Mouse (Mus musculus) heart, postnatal 25 days (tissue): Measurements from ENCODE around the gene Gsk3b. TPM values are rescaled to one million over a fixed set of nuclear protein-coding genes. Genes with fewer than 3 reads are reported as not detected.
"Not testable (repeated sequence)": the region's sequence is repeated elsewhere in the genome, so short reads cannot be mapped to it uniquely, and the experiment has no call there.

ENCODE experiments used
- DNase-seq: peaks from one replicate; pipeline ENCODE4 v3.0.0; 2022; ENCODE audit warnings: low spot score
- intact Hi-C: fragments of 180-260 bp; cut with DNase I; formaldehyde crosslinking; loops from one replicate; pipeline ENCODE4 v1.15.1; 2025
- total RNA-seq, 2 experiments: library from RNA; stranded (reverse); gene quantifications; 2 replicates each; pipeline ENCODE4 v1.2.3; 2021

Gene Gsk3b
- total RNA-seq, 2 experiments from 2014 or later, result 52.7 to 55.2 TPM

DNA sequence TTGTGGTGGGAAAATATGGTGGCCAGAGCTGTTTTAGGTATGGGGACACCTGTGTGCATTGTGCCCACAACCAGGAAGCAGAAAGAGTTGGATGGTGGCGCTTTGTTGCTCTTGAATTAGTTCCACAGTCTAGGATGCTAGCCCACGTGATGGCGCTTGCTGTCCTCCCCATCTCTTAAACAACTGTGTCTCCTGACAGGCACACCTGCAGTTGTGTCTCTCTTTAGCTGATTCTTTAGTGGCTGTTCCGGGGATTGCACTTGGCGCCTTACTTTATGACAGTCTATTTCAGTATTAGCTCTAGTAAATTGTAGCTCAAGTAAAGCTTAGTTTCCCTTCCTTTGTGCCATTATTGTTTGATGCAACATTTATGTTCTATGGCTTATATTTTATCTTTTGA lies 80.2 kb downstream of the Gsk3b start:
- DNase-seq, result no peak

DNA sequence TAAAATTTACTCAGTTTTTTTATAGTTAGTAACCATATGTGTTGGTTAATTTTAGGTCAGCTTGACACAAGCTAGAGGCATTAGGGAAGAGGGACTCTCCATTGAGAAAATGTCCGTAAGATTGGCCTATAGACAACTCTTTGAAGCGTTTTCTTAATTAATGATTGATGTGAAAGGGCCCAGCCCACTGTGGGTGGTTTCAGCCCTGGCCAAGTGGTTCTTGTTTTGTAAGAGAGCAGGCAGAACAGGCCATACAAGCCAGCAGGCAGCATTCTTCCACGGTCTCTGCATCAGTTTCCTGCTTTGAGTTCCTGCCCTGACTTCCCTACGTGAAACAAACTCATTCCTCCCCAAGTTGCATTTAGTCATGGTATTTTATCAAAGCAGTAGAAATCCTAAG lies 90.3 kb downstream of the Gsk3b start:
- intact Hi-C loops, result no loop called here
- no peak for DNase-seq

More for the DNA sequence above, 80.2 kb downstream of the Gsk3b start:
- intact Hi-C loops, result no loop called here

DNA sequence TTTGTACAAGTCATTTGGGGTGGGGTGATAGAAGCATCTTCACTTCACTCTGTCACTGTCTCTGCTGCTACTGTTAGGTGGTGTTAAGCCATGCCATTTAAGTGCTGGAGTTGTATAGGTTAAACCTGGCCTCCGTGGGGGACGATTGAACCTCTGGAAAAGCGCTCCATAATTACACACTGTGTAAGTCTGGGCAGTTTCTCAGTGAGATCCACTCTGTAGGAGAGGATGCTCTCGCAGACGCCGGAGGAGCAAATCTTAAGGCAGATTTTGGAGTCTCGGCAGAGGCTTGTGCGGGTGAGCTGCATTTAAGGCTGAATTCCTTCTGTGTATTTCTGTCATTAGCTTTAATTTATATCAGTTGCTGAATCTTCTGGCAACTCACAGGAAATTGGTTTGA lies 92.6 kb downstream of the Gsk3b start:
- intact Hi-C loops, result no loop called here
- no peak for DNase-seq

DNA sequence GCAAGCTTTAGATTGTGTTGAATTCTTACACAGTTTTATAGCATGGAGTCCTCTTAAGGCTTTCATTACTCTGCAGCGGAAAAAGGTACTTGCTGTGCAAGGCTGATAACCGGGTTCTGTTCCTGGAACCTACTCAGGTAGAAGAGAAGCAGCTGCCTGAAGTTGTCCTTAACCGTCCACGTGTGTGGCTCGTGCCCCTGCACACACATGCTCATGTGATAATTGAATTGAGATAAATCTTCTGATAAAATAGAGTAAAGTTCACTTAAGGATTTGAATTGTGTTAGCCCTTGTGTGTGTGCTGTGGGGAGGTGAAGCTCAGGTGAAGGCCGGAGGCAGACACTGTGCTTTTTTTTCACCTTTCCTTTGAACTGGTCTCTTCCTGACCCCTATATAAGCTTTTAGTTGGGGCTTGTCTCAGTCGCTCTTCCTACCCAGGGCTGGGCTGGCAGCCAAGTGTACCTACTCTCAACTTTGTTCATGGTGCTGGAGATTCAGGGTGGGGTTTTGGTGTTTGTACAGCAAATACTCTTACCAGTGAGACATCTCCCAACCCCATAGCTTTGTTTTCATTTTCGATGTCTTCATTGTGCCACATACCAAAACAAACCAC lies 96.0 kb downstream of the Gsk3b start:
- intact Hi-C loops, result no loop called here
- no peak for DNase-seq

DNA sequence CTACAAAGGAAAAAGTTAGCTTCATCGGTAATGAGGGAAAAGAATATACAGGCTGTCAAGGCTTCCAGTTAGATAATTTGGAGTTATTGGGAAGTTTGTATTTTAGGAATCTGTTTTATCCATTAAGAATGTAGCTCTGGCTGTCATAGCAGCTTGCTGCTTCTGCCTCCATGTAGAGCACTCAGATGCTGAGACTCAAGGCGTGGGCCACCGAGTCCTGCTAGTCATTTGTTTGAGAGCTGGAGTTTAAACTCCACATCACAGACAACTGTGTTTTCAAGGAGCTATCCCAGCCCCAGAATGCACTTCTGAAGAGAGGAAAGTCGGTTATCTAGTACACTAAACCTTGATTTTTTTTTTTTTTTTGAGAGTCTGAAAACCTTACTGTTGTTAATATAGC lies 101.2 kb downstream of the Gsk3b start:
- intact Hi-C loops, result loop anchor here (10.0 kb wide), 1 partner anchor 375 kb away; no protein-coding TSS in a partner anchor
- DNase-seq, result no peak

DNA sequence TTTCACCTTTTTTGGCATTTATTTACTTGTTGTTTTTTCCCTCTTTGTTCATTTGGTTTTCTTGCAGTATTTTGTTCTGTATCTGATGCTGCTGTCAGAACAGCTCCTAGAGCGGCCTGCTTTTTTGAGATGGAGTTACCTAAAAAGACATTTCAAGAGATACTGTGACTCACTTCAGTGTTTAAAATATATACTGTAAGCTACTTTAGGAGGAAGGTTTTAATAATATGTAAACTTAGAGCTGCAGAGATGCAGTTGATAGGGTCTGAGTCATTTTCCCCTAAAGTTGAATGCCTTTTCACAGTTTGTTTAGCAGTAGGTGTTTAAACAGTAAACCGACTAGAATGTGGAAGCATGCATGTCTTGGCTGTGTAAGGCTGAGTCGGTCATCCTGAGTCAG lies 101.7 kb downstream of the Gsk3b start:
- DNase-seq, result no peak
- intact Hi-C loops, result loop anchor here (10.0 kb wide), 1 partner anchor 376 kb away; no protein-coding TSS in a partner anchor

DNA sequence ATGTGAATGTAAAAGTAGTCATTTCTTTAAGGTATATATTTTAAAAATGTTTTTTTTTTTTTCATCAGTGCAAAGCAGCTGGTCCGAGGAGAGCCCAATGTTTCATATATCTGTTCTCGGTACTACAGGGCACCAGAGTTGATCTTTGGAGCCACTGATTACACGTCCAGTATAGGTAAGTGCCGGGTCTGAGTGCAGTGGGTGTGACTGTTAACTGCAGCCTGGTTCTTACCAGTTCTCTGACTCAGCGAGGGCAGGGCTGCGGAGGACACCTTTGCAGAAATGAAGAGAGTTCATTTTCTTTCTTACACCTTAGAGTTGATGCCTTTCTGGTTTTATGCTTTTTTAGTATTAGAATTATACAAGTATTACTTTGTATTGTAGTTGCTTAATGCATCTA lies 102.7 kb downstream of the Gsk3b start:
- DNase-seq, result no peak
- intact Hi-C loops, result loop anchor here (10.0 kb wide), 1 partner anchor 377 kb away; no protein-coding TSS in a partner anchor

DNA sequence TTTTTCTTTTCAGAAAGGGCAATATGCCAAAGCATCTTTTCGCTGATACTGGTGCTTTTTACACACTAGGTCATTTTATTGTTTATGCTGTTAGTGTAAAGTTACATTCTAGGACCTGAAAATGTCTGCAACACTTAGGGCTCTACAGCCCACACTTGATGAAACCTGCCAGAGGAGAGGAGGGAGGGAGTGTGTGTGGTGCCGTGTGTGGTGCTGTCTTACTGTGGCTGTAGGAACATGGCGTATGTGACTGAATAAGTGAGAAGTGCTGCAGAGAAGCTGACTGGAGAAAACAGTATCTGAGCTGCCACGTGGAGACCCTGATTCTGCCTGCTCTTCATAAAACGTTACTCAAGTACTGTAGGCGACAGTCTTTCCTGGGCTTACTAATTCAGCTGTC lies 103.8 kb downstream of the Gsk3b start:
- DNase-seq, result no peak
- intact Hi-C loops, result loop anchor here (10.0 kb wide), 1 partner anchor 378 kb away; no protein-coding TSS in a partner anchor

DNA sequence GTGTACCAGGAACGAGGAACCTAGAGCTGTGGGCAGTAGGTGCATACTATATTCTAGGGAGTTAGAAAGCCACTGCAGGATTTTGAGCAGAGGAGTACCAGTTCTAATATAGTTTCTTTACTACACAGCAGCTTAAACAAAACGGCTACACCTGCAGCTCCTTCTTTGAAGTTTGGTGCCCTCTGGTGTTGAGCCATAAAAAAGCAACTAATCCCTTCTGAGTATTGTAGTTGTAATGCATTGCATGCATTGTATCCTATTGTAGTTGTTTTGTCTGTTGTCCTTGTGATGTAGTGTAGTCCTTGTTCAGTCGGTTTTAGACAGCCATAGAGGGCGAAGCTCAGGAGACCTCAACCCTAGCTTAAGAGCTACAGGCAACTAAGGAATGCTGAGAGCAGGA lies 108.5 kb downstream of the Gsk3b start:
- intact Hi-C loops, result loop anchor here (1.0 to 10.0 kb wide), 4 partner anchors 203 to 510 kb away; no protein-coding TSS in a partner anchor
- no peak for DNase-seq

DNA sequence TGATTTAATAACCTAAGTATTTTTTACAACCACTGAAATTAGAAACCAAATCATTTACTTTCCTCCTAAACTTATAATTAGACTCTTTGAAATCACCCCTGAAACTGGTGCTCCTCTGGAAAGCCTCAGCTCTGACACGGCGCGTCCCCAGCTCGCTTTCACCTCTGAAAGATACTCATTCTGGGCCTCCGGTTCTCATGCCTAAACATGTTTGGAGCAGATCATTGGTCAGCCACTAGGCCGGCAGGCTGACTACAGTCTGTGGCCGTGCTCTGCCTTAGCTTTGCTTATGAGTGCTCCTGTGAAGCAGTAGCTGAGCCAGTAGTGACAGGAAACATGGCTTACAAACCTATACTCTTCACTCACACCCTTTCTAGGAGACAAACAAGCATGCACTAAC lies 116.5 kb downstream of the Gsk3b start:
- DNase-seq, result no peak
- intact Hi-C loops, result no loop called here

DNA sequence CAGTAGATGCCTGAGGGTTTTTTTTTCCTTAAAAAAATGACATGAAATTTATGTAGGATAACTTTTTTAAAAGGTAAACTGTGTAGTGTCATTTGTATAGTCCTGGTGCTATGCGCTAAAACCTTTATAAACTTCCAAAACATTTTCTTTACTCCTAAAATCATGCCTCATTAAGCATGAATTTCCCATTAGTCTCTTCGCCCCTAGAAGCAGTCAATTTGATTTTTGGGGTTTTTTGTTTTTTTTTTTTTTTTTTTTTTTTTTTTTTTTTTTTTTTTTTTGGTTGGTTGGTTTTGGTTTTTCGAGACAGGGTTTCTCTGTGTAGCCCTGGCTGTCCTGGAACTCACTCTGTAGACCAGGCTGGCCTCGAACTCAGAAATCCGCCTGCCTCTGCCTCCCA lies 133.7 kb downstream of the Gsk3b start:
- not testable (repeated sequence) for DNase-seq

DNA sequence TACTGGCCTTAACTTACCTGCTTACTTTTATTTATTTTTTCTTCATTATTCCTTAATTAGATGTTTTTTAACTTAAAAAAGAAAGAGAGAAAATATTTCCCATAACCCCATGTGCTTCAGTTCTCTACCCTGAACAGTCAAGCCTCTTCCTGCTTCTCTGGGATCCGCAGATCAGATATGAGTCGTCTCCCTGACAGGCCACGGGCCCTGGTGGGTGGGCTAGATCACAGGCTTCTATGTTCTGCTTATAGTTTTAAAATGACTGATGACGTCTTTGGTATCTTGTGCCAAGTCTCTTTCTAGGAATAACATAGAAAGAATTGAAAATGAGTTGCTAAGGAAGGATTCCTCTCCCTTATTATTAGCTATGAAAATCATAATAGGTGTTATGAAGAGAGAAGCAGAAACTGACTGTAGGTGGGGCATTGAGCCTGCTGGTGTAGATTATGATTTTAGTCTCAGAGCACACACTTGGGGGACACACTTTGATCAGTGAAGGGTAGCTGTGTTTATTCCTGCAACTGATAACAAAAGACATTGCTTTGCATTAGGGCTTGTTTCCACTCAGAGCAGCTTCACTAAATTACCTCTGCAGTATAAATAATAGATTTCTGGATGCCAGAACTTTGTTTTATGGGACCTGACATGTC lies 148.3 kb downstream of the Gsk3b start:
- intact Hi-C loops, result no loop called here
- no peak for DNase-seq

More for the DNA sequence above, 133.7 kb downstream of the Gsk3b start:
- intact Hi-C loops, result not testable (repeated sequence)

DNA sequence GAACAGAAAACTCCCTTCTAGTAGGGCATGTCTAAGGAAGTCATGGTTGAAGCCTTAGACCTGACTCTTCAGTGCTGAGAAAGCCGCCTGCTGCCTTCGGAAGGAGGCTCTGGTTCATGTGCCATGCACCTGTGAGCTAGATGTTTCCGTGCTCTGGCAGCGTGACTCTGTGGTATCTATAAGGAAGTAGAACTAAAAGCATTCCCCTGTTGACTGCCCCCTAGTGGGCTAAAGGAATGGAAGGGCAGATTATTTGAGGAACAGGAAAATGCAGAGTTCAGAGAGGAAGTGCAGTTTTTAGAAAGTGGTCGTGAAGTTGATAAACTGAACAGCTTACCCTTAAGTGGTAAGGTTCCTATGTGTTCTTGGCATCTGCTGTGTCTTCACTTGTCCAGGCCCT lies 150.9 kb downstream of the Gsk3b start:
- intact Hi-C loops, result no loop called here
- DNase-seq, result no peak

DNA sequence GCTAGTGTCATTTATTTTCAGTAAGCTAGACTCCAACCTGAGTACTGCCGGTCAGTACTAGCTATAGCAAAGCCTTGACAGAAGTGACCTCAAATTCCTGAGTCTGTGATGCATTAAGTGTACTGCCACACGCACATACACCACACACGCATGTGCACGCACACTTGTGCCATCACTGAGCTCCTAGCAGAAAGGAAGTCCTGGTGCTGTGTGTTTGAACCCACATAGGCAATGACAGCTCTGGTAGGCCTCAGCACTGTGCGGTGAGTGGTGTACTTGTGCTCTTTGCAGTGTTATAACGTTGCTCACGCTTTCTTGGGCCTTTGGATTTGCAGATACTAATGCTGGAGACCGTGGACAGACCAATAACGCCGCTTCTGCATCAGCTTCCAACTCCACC lies 151.4 kb downstream of the Gsk3b start:
- DNase-seq, result no peak
- intact Hi-C loops, result no loop called here

DNA sequence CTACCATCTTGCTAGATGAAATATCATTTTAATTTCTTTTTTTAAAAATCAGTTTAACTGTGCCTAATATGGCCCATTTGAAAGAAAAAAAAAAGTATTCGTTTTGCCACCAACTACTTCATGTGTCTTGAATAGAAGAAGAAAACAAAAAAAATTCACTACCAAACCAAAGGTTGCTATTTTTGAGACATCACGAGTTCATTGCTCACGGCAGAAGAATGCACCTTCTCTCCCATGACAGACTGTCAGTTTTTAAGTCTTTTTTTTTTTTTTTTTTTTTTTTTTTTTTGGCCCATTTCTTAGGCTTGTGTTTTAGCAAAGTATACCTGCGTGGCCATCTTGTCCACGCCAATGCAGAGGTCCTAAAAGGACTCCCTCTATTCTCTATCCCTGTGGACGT lies 155.3 kb downstream of the Gsk3b start:
- intact Hi-C loops, result no loop called here
- no peak for DNase-seq

DNA sequence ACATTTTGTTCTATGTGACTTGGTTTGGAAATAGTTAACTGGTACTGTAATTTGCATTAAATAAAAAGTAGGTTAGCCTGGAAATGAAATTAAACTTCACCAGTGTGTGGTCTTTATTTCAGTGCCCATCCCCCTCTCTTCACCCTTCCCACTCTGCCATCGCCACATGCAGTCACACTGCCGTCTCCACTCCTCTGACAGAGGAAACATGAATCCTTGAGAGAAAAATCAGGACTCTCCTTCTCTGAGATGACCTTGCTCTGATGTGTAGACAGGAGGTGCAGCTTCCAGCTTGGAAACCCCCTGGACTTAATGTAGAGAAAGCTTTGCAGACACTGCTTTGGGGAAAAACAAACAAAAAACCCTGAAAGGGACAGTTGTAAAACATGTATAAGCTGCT lies 156.6 kb downstream of the Gsk3b start:
- DNase-seq, result no peak

DNA sequence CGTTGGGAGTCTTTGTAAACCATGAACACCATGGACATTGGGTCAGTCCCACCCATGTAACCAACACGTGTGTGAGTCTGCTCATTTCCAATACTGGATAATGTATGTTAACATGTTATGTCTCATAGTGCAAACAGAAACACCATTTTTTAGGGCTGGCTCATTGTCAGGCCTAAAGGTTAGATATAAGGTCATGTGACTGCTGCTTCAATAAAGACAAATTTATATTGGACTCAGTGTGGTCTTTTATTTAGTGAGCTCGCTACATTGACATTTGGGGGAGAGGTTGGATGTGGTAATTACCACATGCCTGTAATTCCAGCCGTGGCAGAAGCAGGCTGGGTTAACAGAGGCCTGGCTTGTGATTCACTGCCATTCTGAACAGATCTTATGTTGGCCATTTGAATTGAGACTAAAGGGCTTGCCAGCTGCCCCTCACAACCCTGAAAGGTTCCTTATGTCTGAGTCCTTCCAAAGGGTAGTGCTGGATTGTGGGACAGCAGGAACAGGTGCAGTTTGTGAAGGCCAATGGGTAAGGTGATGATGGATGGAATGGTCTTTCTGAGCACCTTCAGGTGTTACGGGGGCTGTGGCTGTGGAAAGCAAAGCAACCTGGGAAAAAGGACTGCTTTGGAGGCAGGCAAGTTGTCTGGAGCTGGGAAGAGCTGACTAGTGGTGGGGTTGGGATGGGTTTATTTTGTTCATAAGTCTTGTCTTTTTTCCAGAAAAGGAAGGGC lies 157.2 kb downstream of the Gsk3b start:
- no peak for DNase-seq
- intact Hi-C loops, result no loop called here

More for the DNA sequence above, 156.6 kb downstream of the Gsk3b start:
- intact Hi-C loops, result no loop called here

DNA sequence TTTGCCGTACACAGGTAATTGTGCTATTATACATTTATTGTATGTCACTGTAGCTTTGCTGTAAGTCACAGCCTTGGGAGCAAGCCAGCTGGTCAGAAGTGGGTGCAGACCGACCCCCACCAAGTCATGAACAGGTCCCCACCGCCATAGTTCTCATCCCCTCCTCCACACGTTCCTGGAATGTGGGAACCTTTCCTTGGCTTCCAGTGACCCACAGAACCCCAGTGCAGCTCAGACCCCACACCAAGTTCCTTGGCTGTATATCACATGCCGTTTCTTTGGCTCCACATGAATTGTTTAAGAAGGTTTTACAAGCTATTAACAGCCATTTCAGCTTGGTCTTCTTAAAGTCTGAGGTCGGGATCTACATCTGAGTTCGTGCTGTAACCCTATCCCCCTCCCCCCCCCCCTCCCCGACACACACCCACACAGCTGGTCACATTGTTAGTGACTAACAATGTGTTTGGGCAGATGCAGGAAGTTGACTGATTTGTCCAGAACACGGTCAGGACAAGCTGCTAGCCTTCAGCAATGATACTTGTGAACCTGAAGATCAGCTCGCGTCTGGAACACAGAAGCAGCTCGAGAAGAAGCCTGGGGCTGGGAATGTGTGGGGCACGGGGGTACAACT lies 159.6 kb downstream of the Gsk3b start:
- no peak for DNase-seq
- intact Hi-C loops, result no loop called here

DNA sequence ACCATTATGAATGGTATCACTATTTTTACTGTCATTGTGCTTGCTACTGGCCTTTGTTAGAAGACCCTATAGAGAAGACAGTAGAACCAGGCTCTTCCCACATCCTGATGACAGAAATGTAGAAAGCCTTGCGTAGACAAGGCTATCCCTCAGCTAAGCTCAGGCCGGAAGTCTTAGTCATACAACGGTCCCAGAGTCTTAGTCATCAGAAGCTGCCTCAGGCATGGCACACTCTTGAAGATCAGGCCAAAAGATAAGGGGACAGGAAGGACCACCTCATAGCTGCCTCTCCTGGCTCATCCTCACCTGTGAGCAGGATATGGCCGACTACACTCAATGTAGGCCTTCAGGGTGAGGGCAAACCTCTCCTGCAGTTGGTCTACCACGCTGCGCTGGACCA lies 161.7 kb downstream of the Gsk3b start:
- intact Hi-C loops, result no loop called here
- no peak for DNase-seq

DNA sequence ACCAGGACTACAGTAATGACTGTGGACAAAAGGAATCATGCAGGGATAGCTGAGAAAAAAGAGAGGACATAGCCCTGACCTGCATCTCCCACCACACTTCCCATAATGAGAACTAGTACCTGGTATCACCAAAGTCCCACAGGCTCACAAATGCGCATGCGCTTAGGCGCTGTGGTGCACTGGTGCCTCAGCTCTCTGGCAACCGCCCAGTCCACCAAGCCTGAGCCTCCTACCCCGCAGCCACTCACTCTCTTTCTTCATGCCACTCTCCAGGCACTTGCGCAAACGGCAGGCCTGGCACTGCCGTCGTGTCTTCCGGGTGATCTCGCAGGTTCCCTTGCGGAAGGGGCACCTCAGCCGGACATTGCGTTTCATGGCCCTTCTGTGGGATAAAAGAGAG lies 165.2 kb downstream of the Gsk3b start:
- intact Hi-C loops, result no loop called here
- no peak for DNase-seq

DNA sequence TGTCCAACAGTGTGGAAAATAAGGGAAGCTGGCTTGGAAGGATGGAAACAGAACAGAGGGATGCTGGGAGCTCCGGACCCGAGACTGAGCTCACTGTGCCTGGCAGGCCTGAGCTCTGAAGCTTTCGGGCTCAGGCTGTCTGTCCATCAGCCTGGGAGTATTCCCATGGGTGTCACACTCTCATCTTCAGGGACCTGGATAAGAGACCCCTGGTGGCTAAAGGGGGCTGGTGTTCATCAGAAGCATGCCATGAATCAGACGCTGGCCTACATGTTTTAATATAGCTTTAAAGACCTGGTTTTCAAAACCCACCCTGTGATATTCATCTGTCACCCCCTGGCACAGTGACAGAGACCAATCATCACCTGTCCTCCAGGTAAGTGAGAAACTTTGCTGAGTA lies 166.3 kb downstream of the Gsk3b start:
- no peak for DNase-seq
- intact Hi-C loops, result no loop called here
